Mouse (Mus musculus): ENCODE measurements at regions not wholly inside any gene's neighbourhood (a gene's known extent, or its start where the extent isn't known, plus 50 kb on each side); places are given as distances from the start of the nearest gene placed in this dataset.
A peak's percentile ranks its signal among the peaks of the same experiment; 100 is the strongest.

DNA sequence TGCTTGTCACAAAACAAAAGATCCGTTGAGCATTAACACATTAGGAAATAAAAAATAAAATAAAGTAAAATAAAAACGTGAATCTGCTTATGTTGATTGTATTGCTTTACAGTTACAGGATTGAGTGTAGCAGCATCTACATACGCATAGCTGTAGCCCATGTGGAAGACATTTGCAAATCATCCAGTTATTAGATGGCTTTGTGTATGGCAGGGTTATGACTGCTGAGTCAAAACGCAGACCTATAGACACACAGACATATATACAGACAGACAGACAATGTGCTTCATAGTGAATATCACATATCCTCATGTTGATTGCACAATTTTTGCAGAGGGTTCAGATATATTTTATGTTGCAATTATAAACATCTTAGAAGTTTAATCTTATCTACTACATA lies 64.5 kb downstream of the Gm11146 start:
- no peak for TF ChIP-seq GATA4 (IDR thresholded peaks at IDR 0.05; ENCODE audit: insufficient replicate concordance, low read length)

DNA sequence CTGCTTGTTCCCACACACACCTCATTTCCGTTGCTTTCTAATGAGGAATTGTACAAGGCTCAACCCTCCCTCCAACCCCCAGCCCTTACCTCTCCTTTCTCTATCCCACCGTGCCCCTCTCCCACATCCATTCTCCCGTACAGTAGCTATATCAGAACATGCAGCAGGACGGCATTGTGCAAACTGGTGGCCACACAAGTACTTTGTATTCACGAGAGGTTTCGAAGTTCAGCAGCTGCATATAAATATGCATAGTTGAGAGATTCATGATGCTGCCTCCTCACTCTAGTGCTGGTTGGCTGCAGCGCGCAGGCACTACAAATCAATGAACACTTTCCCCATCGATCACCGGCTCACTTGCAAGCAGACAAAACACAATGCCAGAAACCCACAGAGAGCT lies 65.1 kb downstream of the Gm11146 start:
- TF ChIP-seq GATA4 (IDR thresholded peaks at IDR 0.05; ENCODE audit: insufficient replicate concordance, low read length) = no peak

DNA sequence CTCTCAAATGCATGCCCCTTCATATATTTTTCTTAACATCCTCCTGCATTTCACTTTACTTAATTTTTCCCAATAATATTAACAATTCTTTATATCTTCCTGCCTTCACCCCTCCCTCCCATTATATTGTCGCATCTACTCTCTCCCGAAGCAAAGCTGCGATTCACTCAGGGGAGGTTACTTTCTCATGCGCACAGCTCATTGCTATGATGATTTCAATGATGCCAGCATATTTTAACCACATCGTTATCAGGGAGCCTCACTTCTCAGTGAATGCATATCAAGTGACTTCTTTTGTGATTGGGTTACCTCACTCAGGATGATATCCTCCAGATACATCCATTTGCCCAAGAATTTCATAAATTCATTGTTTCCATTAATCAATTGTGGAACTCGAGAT lies 65.6 kb downstream of the Gm11146 start:
- TF ChIP-seq GATA4 (IDR thresholded peaks at IDR 0.05; ENCODE audit: insufficient replicate concordance, low read length) = no peak

DNA sequence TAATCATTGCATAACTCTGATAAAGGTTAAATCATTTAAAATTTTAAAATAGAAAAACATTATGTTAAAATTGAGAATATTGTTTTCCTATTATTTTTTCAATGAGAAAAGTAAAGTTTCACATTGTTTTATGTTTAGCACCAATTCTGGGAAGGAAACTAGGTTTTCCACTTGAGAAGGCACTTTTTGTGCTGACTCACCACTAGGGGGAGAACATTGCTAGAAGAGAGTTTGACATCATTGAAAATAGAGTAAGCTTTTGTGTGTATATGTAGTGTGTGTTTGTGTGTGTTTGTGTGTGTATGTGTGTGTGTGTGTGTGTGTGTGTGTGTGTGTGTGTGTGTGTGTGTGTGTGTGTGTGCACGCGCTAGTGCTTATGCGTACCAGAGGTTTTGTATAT lies 66.9 kb downstream of the Gm11146 start:
- TF ChIP-seq GATA4 (IDR thresholded peaks at IDR 0.05; ENCODE audit: insufficient replicate concordance, low read length) = no peak

DNA sequence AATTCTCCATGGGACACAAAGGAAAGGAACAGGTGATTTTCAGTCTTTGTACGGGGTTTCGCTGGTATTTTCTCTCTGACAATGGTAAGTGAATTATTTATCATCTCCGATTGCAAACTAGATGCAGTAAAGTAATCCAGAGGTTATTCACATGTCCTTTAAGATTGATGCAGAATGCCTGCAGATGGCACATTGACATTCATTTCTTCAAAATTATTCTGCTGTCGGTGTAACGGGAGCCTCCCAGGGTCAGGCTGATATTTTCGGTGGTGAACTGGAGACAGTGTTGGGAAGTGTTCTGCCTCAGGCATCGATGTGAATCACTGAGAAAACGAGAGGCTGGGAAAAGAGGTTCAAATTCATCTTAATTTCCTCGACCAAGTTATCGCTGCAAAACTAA lies 70.3 kb downstream of the Gm11146 start:
- no peak for TF ChIP-seq GATA4 (IDR thresholded peaks at IDR 0.05; ENCODE audit: insufficient replicate concordance, low read length)

DNA sequence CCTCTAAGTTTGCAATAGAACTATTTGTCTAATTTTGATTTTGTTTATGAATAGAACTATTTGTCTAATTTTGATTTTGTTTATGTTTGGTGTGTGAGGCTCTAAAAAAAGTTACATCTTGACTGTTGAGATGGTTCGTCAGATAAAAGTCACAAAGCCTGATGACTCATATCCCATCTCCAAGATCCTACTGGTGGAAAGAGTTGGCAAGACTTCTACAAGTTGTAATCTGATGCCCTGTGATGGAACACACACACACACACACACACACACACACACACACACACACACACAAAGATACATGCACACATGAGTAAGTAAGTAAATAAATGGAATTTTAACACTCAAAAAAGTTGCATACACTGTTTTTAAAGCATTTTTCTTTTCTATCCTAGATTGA lies 73.9 kb downstream of the Gm11146 start:
- TF ChIP-seq GATA4 (IDR thresholded peaks at IDR 0.05; ENCODE audit: insufficient replicate concordance, low read length) = no peak

DNA sequence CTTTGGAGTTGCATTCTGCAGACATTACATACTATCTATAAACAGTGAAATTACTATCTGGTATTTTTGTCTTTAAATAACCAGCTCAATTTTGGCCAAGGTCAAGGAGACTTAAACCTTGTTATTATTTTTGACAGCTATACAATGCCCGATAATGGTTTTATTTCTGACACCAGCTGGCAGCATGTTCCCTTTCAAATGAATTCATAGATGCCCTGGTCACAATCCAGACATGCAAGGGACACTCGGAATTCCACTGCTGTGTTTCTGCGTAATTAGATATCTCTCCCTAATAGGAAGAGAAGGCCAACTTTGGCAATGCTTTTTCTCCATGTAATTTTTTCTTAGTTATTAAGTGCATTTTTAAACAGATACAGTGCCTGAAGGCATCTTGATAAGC lies 87.3 kb downstream of the Gm11146 start:
- TF ChIP-seq GATA4 (IDR thresholded peaks at IDR 0.05; ENCODE audit: insufficient replicate concordance, low read length) = no peak

DNA sequence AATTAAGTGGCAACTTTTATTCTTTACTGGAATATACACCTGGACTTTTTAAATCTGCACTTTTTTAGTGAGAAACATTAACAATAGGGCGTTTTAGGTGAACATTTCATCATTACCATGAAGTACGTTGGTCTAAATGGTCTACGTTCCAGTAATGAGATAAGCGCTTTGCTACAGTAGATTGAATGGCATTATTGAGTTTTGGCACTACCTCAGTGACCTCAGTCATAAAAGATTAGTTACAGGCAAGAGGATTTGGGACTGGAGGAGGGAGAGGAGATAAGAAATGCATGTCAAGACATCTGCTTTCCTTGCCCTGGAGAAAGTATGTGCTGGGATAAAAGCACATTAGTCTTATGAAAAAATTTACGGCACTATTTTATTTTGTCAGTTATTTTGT lies 98.3 kb downstream of the Gm11146 start:
- TF ChIP-seq GATA4 (IDR thresholded peaks at IDR 0.05; ENCODE audit: insufficient replicate concordance, low read length) = no peak

DNA sequence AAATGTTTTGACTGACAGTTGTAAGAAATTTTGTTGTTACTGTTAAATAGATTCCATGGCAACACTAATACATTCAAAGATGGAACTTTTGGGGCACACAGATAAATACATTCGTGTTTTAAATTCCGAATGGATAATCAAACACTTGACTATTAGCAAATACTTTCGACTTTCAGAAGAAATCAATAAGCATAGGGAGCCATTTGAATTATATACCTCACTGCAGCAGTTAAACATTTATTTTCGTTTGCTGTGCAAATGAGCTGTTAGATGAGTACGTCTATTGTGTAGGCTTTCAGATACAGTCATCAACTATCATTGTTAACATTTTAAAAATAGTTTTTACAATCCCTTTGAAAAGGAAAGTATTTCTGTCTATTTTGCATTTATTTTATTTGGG lies 99.0 kb downstream of the Gm11146 start:
- no peak for TF ChIP-seq GATA4 (IDR thresholded peaks at IDR 0.05; ENCODE audit: insufficient replicate concordance, low read length)

DNA sequence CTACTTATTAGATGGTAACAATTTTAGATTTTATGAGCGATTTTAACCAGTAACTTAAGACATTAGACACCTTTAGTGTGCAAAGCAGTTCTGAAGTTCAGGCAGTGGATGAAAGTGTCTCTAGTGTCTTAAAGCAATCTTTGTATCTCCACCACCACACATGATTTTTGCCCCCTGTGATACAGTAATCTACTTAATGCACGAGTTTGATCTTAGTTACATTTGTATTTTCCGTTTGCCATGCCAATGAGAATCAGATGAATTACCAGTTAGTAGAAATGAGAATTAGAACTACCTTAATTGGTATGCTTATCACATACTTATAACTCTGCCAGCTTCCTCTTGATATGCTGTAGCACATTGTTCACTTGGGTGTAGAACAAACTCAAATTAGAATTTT lies 99.9 kb downstream of the Gm11146 start:
- TF ChIP-seq GATA4 (IDR thresholded peaks at IDR 0.05; ENCODE audit: insufficient replicate concordance, low read length) = no peak

DNA sequence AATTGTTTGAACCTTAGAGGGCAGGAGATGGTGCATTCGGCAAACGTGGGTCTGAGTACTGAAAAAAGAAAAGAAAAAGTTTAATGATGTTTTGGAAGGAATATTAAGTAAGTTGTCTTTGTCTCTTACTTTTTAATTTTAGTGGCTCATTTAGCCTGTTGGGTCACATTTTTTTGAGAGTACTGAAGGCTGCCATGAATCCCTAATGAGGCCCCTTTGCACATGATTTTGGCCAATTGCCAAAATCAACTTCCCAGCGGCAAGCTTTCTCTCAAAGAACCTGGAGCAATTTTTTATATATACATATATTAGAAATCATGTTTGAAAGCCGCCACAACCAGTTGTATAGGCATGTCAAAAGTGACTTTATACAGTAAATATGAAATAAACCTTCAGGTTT lies 100.9 kb downstream of the Gm11146 start:
- no peak for TF ChIP-seq GATA4 (IDR thresholded peaks at IDR 0.05; ENCODE audit: insufficient replicate concordance, low read length)

DNA sequence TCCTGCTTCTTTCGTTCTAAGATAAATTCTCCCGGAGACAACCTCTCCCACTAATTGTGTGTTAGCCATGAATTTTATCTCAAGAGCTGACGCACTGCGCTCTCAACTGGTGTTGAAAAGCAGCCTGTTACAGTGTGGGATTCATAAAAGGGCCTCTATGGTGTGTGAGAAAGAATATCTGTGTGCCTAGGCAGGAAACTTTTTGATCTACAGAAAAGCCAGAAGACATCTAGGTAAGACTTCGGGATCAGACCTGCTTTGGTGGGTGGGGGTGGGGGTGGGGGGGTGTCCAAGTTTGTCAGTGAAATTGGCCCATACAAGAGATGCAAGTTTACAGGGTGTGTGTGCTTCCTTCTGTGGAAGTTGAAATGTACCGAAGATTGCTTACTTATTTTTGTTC lies 101.5 kb downstream of the Gm11146 start:
- TF ChIP-seq GATA4 (IDR thresholded peaks at IDR 0.05; ENCODE audit: insufficient replicate concordance, low read length) = no peak

DNA sequence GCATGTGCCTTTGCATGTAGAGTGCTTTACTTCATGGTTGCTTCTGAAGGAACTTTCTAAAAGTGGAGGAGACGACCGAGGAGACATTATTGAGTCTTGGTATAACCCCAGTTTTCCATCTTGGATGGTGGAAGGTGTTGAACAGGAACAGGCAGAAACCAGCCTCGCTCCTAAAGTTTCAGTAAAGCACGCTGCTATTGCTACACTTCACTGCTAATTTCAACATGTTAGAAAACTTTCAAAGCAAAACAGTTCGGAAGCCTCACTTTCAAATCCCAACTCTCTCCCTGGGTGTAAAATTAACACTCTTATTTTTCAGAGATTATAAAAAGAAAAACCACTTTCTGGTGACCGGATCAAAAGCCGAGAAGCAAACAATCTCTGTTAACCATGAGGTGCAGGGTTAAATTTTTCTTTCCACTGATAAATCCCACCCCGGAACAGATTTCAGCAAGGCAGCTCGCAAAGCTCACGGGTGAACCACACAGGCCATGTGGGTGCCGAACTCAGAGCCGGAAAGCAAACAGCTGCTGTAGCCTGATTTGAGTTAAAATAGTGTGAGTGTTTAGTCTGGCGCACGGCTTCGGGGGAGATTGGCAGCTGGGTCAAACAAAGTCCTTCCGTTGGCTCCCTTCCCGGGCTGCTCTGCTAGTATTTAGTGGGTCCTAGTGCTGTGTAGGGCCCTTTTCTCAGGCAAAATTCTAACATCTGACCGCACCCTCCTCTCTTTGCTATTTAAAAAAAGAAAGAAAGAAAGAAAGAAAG lies 102.2 kb downstream of the Gm11146 start:
- peak; percentile 82; the same call in 1 of the 2 replicates for TF ChIP-seq GATA4 (IDR thresholded peaks at IDR 0.05; ENCODE audit: insufficient replicate concordance, low read length)

DNA sequence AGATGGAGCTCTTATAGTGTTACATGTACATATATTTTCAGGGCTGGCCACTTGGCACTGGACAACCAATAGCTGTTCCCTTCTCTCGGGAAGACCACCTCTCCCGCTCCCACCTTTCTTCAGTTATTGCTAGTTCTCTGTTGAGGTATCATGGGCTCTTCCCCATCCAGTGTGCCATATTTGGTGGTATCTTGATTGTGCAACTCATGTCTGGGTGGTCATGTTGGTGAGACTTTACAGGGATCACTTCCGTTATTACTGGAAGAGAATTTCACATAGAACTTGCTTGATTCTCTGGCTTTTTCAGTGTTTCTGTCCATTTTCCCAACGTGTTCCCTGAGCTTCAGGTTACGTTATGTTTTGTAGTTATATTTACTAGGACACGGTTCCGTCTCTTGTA lies 106.6 kb downstream of the Gm11146 start:
- TF ChIP-seq GATA4 (IDR thresholded peaks at IDR 0.05; ENCODE audit: insufficient replicate concordance, low read length) = no peak

DNA sequence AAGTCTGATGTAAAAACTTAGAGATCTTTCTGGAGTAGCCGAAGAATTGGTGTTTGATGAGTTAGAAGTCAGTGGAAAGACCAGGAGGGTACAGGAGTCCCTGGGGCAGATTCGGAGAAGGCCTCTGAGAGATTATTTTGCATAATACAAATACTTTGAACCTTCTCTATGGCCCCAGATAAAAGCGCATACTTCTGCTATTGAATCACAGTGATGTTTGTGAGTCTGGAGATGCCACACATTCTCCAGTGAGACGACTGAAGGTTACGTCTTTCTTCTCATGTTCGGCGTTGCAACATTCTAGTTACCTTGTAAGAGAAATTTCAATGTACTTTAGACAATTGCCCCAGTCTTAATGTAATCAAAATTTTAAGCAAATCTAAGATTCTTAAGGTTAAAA lies 107.9 kb downstream of the Gm11146 start:
- TF ChIP-seq GATA4 (IDR thresholded peaks at IDR 0.05; ENCODE audit: insufficient replicate concordance, low read length) = no peak

DNA sequence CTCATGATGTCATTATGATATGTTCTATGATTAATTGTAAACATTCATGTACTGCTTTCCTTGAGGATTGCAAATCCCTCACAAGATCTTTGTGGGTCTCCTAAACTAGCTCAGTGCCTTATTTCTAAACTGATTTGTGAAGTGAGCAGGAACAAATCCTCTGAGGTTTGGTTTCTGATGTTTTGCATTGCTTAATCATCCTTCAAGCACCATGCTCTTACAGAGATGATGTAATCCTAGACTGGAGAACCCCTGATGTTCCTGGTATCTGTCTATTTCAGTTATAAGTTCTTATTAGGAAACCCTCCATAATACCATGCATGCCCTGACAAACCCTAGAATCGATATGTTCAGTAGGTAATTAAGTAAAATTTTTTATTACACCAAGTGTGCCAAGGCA lies 113.7 kb downstream of the Gm11146 start:
- no peak for TF ChIP-seq GATA4 (IDR thresholded peaks at IDR 0.05; ENCODE audit: insufficient replicate concordance, low read length)

DNA sequence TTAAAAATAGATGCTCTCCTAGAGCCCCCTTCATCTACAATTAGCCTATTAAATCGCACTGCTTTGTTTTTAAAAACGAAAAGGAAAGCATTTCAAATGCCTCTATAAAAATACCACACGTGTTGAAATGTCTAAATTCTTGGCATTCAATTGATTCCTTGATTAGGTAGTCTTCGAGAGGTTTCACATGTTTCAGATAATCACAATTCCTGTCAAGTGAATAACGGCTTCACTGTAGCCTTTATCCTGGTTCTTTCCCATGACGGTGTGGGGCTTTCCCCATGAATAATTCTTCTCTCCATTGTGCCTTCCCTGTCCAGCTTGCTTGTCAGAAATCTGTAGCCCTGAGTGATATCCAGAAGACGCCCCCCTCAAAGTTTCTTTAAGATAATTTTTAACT lies 122.1 kb downstream of the Gm11146 start:
- TF ChIP-seq GATA4 (IDR thresholded peaks at IDR 0.05; ENCODE audit: insufficient replicate concordance, low read length) = no peak

All from liver, adult (tissue).